Mouse (Mus musculus): ENCODE measurements around the gene Nipa1. TPM values are rescaled to one million over a fixed set of nuclear protein-coding genes. Genes with fewer than 3 reads are reported as not detected.

The Nipa1 gene
- polyA plus RNA-seq (2015; fragmentation: Nextera tagmentation; extraction: Ambion mirVana) = 7.5 and 7.7 TPM in 2 replicates

DNA sequence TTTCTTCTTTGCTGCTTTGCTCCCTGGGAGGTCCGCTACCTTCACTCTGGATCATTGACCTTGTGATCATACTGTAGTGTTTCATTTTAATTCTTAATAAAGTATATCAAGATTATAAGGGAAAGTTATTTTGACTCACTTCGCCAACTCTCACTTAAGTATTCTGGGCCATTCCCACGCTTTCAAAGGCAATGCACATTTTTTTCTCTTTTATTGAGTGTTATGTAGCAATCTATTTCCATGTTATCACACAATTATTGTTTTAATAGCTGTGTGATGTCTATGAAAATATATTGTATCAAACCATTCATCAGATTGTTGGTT lies at the start of gene Nipa1:
Nipa1 (minus strand) TSS at position 25 of the 324 bp plus-strand sequence.

GRCm38 (mm10) chr7:56049831-56050321 lies 30.1 kb upstream of the Nipa1 start, which contains the start of gene Herc2:
TSS of gene Herc2 (plus strand) at chr7:56050196.

DNA sequence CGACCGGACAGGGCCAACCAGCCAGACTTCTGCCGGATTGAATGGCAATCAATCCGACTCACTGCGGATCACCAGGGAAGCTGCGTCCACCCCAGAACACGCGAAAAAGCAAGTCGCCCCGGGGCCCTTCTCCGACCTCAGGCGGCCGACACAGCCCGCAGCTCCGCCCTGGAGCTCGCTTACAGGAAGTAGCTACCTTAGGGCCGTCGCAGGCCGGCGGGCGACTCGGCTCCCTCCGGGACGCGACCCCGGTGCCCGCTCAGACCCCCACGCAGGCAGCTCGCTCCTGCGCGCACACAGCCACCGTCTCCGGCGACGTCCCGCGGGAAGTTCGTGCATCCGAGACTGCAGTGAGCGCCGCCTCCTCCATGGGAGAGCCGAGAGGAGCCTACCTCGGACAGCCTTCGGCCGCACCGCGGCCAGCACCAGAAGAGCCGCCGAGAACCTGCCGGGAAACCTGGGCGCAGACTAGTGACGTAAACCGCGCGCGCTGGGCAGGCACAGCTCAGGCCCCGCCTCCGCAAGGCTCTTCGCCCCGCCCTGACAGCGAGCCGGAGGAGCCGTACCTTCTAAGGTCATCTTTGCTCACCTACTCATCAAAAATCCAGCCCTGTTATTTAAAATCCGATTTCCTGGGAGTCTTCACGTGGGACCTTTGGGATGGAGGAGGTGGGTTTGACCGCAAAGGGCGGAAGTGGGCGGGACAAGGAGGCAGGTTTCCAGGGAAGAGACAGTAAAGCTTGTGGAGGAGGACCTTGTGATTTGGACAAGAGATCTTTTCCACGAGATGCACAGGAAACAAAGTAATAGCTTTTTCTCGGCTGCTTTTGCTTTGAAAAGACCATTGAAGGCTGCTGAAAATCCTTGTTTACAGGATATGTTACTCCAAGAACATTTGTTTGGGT lies 57.5 kb downstream of the Nipa1 start, which contains the start of gene Nipa2:
Nipa2 (minus strand) TSS at position 473 of the 905 bp plus-strand sequence.

Other genes starting within 250 kb of the Nipa1 start
- 17.6 and 21.4 TPM in 2 replicates for gene Tubgcp5, start 225.8 kb downstream of the Nipa1 start, polyA plus RNA-seq (2015; fragmentation: Nextera tagmentation; extraction: Ambion mirVana)
- gene Cyfip1, start 178.2 kb downstream of the Nipa1 start, polyA plus RNA-seq (2015; fragmentation: Nextera tagmentation; extraction: Ambion mirVana) = 37.6 and 53.4 TPM in 2 replicates
- gene Nipa2, start 57.5 kb downstream of the Nipa1 start, polyA plus RNA-seq (2015; fragmentation: Nextera tagmentation; extraction: Ambion mirVana) = 33.5 and 50.5 TPM in 2 replicates
- gene Herc2, start 30.2 kb upstream of the Nipa1 start, polyA plus RNA-seq (2015; fragmentation: Nextera tagmentation; extraction: Ambion mirVana) = 15.1 and 18.2 TPM in 2 replicates
- gene Oca2, start 219.8 kb upstream of the Nipa1 start, polyA plus RNA-seq (2015; fragmentation: Nextera tagmentation; extraction: Ambion mirVana) = 3.9 and 10.0 TPM in 2 replicates

Measured in adrenal gland, postnatal 0 days (tissue).